In the genomic region with DNA sequence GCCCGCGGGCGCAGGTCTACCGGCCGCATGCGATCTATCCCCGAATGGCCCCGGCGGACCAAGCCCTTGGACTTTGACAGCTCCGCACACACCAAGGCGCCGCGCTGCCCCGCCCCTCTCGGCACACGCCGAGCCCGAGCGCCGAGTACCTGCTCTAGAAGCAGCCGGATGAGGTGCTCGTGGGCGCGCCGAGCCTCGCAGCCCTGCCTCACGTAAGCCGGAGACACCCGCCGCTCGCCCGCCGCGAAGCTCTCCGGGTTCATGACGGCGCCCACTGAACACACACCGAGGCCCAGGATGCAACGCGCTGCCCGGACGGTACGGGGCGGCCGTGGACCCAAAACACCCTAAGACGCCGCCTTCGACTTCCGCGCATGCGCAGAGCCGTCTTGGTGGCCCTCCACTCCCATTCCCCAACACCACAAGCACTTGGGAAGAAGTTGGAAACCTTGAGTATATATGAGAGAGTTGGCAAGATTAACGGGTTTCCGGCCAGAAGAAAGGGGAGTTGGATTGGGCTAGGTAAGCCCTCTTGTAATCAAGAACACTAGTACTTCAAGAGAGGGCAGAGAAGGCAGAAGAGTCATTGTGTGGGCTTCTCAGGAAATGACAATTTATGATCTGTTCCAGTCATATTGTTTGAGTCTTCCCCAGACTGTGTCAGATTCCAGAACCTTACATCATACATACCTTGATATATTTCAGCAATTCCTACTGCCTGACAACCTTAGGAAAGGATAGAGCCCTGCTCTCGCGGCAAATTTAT, we compare ENCODE assay signal across 8 mouse cellular contexts. TPM values are rescaled to one million over a fixed set of nuclear protein-coding genes. Genes with fewer than 3 reads are reported as not detected.
DNase-seq lines count a peak whose midpoint lies in the region; ATAC-seq lines count a peak whose summit lies in the region.

A gene (minus strand): TSS at position 283 of the 766 bp plus-strand sequence.

- H3K27me3 ChIP-seq in hindbrain, embryonic 12.5 days: peaks cover 3% of the 10 kb centered on the region; the same call in 1 of the 2 replicates

- peak within 1 kb of the TSS; percentile 62; the same call in 1 of the 2 replicates for H3K27ac ChIP-seq in hindbrain, embryonic 12.5 days

- H3K4me2 ChIP-seq in hindbrain, embryonic 12.5 days (replicated peaks): peak within 1 kb of the TSS; percentile 68

- ATAC-seq in hindbrain, embryonic 12.5 days (ENCODE audit: low FRiP score): peak; percentile 92

- DNase-seq in NIH3T3 (ENCODE audit: low read depth): peak; percentile 97
- DNase-seq in cerebellum, postnatal 10 days: peak; percentile 97
- peak; percentile 88 to 93 for DNase-seq in frontal cortex, postnatal 10 days (ENCODE audit: low spot score in 2 of 2)
- DNase-seq in layer of hippocampus, postnatal 14 days (ENCODE audit: low spot score in 2 of 2): peak; percentile 93 to 95
- peak; percentile 94 for DNase-seq in lung, postnatal 14 days
- DNase-seq in retina, adult 2 months (ENCODE audit: low read depth, low spot score): peak; percentile 80
- peak; percentile 92 to 94 for DNase-seq in thymus, postnatal 36 days

- peak within 1 kb of the TSS; percentile 84 for H3K4me3 ChIP-seq in hindbrain, embryonic 12.5 days

- peak within 1 kb of the TSS; percentile 82 for H3K9ac ChIP-seq in hindbrain, embryonic 12.5 days

- H3K36me3 ChIP-seq in hindbrain, embryonic 12.5 days: 0 out of 2 replicates have a peak, but pooled peaks cover 6% of the 10 kb centered on the region

- no peaks in the 10 kb centered on the region for H3K9me3 ChIP-seq in hindbrain, embryonic 12.5 days (replicated peaks)

- H3K4me1 ChIP-seq in hindbrain, embryonic 12.5 days: peaks cover 3% of the 10 kb centered on the region

- WGBS in hindbrain, embryonic 12.5 days: 4% methylated on average over 55 of the region's 56 CpGs

RNA-seq across cellular contexts. Expression of the gene that starts here (rescaled TPM):
- polyA plus RNA-seq in hindbrain, embryonic 12.5 days (2016; fragmentation: Nextera tagmentation; extraction: Ambion mirVana): 8.6 and 9.2 TPM in 2 replicates
- 10 to 100 TPM; 10.6 to 11.5 TPM for total RNA-seq in layer of hippocampus, postnatal 14 days (2021)

Comparison
In these comparisons a context has a peak if more than half of its experiments do, and no peak if none do; other contexts are left out.
1. Peak in every context shown above with its lines: DNase-seq, ATAC-seq, H3K4me3 ChIP-seq and H3K27ac ChIP-seq.